Comparison of ENCODE assay signal across 9 mouse cellular contexts in genomic region chr2:122102070-122102469, GRCm38 (mm10). TPM values are rescaled to one million over a fixed set of nuclear protein-coding genes. Genes with fewer than 3 reads are reported as not detected.
DNase-seq lines count a peak whose midpoint lies in the region; ATAC-seq and TF ChIP-seq lines count a peak whose summit lies in the region.
"Had no signal": no experiment of that assay in that cellular context is flagged by ENCODE, and none has a peak within 500 bp of the region (broad histone marks: within the 10 kb centered on the region; RNA-seq: fewer than 3 reads in every experiment).

No protein-coding gene starts in this region.

- peaks cover 49% of the 10 kb centered on the region for H3K36me3 ChIP-seq in kidney, embryonic 14.5 days (ENCODE audit: control insufficient read depth, insufficient read depth, low read length)
- peaks cover 83% of the 10 kb centered on the region for H3K36me3 ChIP-seq in G1E (replicated peaks)
- peaks cover 16% of the 10 kb centered on the region; the same call in 1 of the 2 replicates for H3K36me3 ChIP-seq in midbrain, embryonic 15.5 days (replicated peaks)

- H3K9me3 ChIP-seq in kidney, embryonic 14.5 days (ENCODE audit: control insufficient read depth, low read length): no peaks in the 10 kb centered on the region
- no peaks in the 10 kb centered on the region for H3K9me3 ChIP-seq in G1E (replicated peaks)
- no peaks in the 10 kb centered on the region for H3K9me3 ChIP-seq in midbrain, embryonic 15.5 days
- H3K9me3 ChIP-seq: heart, embryonic 13.5 days had no signal

- H3K27ac ChIP-seq in kidney, embryonic 14.5 days (ENCODE audit: low read depth, low read length): no peak overlapping the region
- no peak overlapping the region for H3K27ac ChIP-seq in midbrain, embryonic 15.5 days
- H3K27ac ChIP-seq: heart, embryonic 13.5 days had no signal

- peak; percentile 21 for DNase-seq in kidney, adult 18-20 months
- peak; percentile 39 for DNase-seq in G1E (ENCODE audit: low spot score)
- DNase-seq in cerebellum, adult 18-20 months: no peak

- TF ChIP-seq CTCF in G1E (IDR thresholded peaks at IDR 0.05; ENCODE audit: low read depth, low read length): 0 out of 2 replicates have a peak, but pooled peaks have one; percentile 12

- no peak overlapping the region for H3K9ac ChIP-seq in kidney, embryonic 14.5 days (ENCODE audit: low read depth, low read length)
- H3K9ac ChIP-seq in midbrain, embryonic 15.5 days: no peak overlapping the region
- H3K9ac ChIP-seq: heart, embryonic 13.5 days had no signal

- H3K4me2 ChIP-seq in kidney, embryonic 14.5 days (replicated peaks; ENCODE audit: low read depth, low read length): no peak overlapping the region
- no peak overlapping the region for H3K4me2 ChIP-seq in midbrain, embryonic 15.5 days
- H3K4me2 ChIP-seq: heart, embryonic 13.5 days had no signal

- H3K4me3 ChIP-seq in kidney, embryonic 14.5 days (ENCODE audit: low read length): no peak overlapping the region
- no peak overlapping the region for H3K4me3 ChIP-seq in G1E (ENCODE audit: low read depth, low read length)
- H3K4me3 ChIP-seq in midbrain, embryonic 15.5 days: no peak overlapping the region
- H3K4me3 ChIP-seq: heart, embryonic 13.5 days had no signal

- H3K27me3 ChIP-seq in kidney, embryonic 14.5 days (ENCODE audit: control insufficient read depth, insufficient read depth, low read length): no peaks in the 10 kb centered on the region
- no peaks in the 10 kb centered on the region for H3K27me3 ChIP-seq in G1E (ENCODE audit: insufficient read depth, low read length)
- H3K27me3 ChIP-seq in midbrain, embryonic 15.5 days (replicated peaks): no peaks in the 10 kb centered on the region
- H3K27me3 ChIP-seq: heart, embryonic 13.5 days had no signal

- ATAC-seq in kidney, embryonic 14.5 days (ENCODE audit: low FRiP score, low TSS enrichment): no peak
- no peak for ATAC-seq in G1E (ENCODE audit: extremely low read depth, insufficient number of reproducible peaks, low FRiP score, poor library complexity, severe bottlenecking)
- peak; percentile 73 for ATAC-seq in erythroid progenitor cell, adult 5-6 weeks (replicated peaks; ENCODE audit: low FRiP score, poor library complexity, severe bottlenecking)
- peak; percentile 69; the same call in 1 of the 2 replicates for ATAC-seq in monocyte, adult 5-6 weeks (replicated peaks; ENCODE audit: insufficient number of reproducible peaks, low FRiP score, low TSS enrichment, poor library complexity, severe bottlenecking)
- no peak for ATAC-seq in frontal cortex, adult (ENCODE audit: low TSS enrichment)
- ATAC-seq in midbrain, embryonic 15.5 days (replicated peaks): no peak

- H3K4me1 ChIP-seq in kidney, embryonic 14.5 days (ENCODE audit: control insufficient read depth, insufficient read depth, low read length): no peaks in the 10 kb centered on the region
- H3K4me1 ChIP-seq in G1E (ENCODE audit: insufficient read depth, low read depth, low read length): no peaks in the 10 kb centered on the region; the same call in 1 of the 2 replicates
- no peaks in the 10 kb centered on the region for H3K4me1 ChIP-seq in midbrain, embryonic 15.5 days
- H3K4me1 ChIP-seq: heart, embryonic 13.5 days had no signal

RNA-seq across cellular contexts. Expression of gene Spg11, which starts 16.1 kb away (rescaled TPM):
- 6.0 and 12.8 TPM in 2 replicates for polyA plus RNA-seq in kidney, embryonic 14.5 days (2014; fragmentation: Nextera tagmentation; extraction: Ambion mirVana)
- total RNA-seq in G1E (2014; fragmentation: Nextera tagmentation) (10.4 and 15.5 TPM in 2 replicates), G1E (2017) (9.9 and 10.7 TPM in 2 replicates)
- polyA plus RNA-seq in G1E (2012): 1.1 TPM in 2 replicates
- total RNA-seq in erythroid progenitor cell, adult 5-6 weeks (2015; ENCODE audit: low replicate concordance): 3.2 and 5.0 TPM in 2 replicates
- total RNA-seq in erythroid progenitor cell, adult 5-6 weeks (2017; ENCODE audit: low replicate concordance): 6.1 and 6.2 TPM in 2 replicates
- total RNA-seq in monocyte, adult 5-6 weeks (2017): 20.2 to 28.8 TPM (median 21.4 TPM) in 3 replicates
- polyA plus RNA-seq in midbrain, embryonic 15.5 days (2015; fragmentation: Nextera tagmentation; extraction: Ambion mirVana): 8.2 and 8.3 TPM in 2 replicates

RNA-seq across cellular contexts. Expression of gene B2m, which starts 45.4 kb away (rescaled TPM):
- 202 and 246 TPM in 2 replicates for polyA plus RNA-seq in kidney, embryonic 14.5 days (2014; fragmentation: Nextera tagmentation; extraction: Ambion mirVana)
- 996 and 1,120 TPM in 2 replicates for total RNA-seq in G1E (2014; fragmentation: Nextera tagmentation)
- total RNA-seq in G1E (2017): 2,007 and 2,025 TPM in 2 replicates
- polyA plus RNA-seq in G1E (2012): 28.8 and 29.6 TPM in 2 replicates
- 1,990 and 2,125 TPM in 2 replicates for total RNA-seq in erythroid progenitor cell, adult 5-6 weeks (2015; ENCODE audit: low replicate concordance)
- 900 and 923 TPM in 2 replicates for total RNA-seq in erythroid progenitor cell, adult 5-6 weeks (2017; ENCODE audit: low replicate concordance)
- total RNA-seq in monocyte, adult 5-6 weeks (2017): 4,524 to 5,565 TPM (median 5,404 TPM) in 3 replicates
- polyA plus RNA-seq in midbrain, embryonic 15.5 days (2015; fragmentation: Nextera tagmentation; extraction: Ambion mirVana): 85.7 and 94.6 TPM in 2 replicates

RNA-seq across cellular contexts. Expression of gene Trim69, which starts 58.4 kb away (rescaled TPM):
- not detected in 2 replicates for polyA plus RNA-seq in kidney, embryonic 14.5 days (2014; fragmentation: Nextera tagmentation; extraction: Ambion mirVana)
- total RNA-seq in G1E (2014; fragmentation: Nextera tagmentation) (not detected in 2 replicates), G1E (2017) (not detected in 2 replicates)
- polyA plus RNA-seq in G1E (2012): not detected in 2 replicates
- 1.4 TPM in 1 of 2 replicates, not detected in the other for total RNA-seq in erythroid progenitor cell, adult 5-6 weeks (2015; ENCODE audit: low replicate concordance)
- total RNA-seq in erythroid progenitor cell, adult 5-6 weeks (2017; ENCODE audit: low replicate concordance): 1.7 TPM in 1 of 2 replicates, not detected in the other
- total RNA-seq in monocyte, adult 5-6 weeks (2017): not detected in 3 replicates
- not detected in 2 replicates for polyA plus RNA-seq in midbrain, embryonic 15.5 days (2015; fragmentation: Nextera tagmentation; extraction: Ambion mirVana)
- polyA plus RNA-seq: heart, embryonic 13.5 days had no signal

Comparison
In these comparisons a context has a peak if more than half of its experiments do, and no peak if none do; other contexts are left out.
1. DNase-seq: peak in kidney, adult 18-20 months (single experiment) and G1E (single experiment); none in cerebellum, adult 18-20 months (0 of 2).
2. ATAC-seq: peak in erythroid progenitor cell, adult 5-6 weeks (single experiment) and monocyte, adult 5-6 weeks (single experiment); none in kidney, embryonic 14.5 days (single experiment), G1E (single experiment), frontal cortex, adult (single experiment) and midbrain, embryonic 15.5 days (single experiment).